Mouse (Mus musculus): Measurements from ENCODE around the gene Stx18.

GRCm38 (mm10) chr5:38084616-38085015 lies 46.1 kb downstream of the Stx18 start:
- TF ChIP-seq POLR2A (IDR thresholded peaks at IDR 0.05; ENCODE audit: low read depth, low read length) (no peak), CTCF (IDR thresholded peaks at IDR 0.05; ENCODE audit: extremely low read depth, insufficient read depth, insufficient read length, insufficient replicate concordance) (no peak)

All from spleen, adult 2 months (tissue).